Mouse (Mus musculus): ENCODE results near the gene Ano6. TPM values are rescaled to one million over a fixed set of nuclear protein-coding genes. Genes with fewer than 3 reads are reported as not detected.

Ano6 gene
- polyA plus RNA-seq, 1 experiment, result 38.7 TPM

DNA sequence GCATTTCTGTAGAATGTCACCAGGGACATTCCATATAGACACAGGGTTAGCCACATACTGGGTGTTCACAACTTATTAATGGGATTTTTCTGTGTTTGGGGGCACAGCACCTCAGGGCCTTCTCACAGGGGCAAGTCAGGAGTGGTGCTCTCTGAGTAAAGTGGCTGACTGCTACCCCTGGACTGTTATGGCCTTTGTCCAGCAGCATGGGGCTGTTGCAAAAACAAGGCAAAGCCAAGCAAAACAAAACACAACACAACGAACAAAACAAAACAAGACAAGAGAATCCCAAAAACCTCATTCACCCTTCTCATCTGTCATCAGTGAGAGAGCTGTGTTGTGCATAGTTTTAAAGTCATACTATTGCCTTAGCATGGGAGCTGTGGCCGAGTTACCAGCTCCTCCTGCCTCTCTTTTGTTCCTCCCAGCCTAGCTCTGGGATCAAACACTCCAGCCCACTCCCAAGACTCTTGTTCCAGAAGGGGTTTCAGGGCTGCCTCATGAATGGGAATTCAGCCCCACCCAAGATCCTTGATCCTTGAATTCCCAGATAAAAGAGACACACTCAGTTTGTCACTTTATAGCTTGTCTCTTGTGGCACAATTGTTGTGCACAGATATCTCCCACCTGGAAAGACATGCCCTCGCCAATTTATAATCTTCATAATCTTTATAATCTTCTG is 119.6 kb downstream of the Ano6 start:
- no peak for DNase-seq (ENCODE audit: low read depth, low spot score)
- WGBS, result 68% methylated on average over 3 of the region's 3 CpGs

- no peak for DNase-seq (ENCODE audit: low read depth, low spot score)
- 85% methylated on average over 3 of the region's 3 CpGs for WGBS
Measured at GRCm38 (mm10) chr15:95914963-95915362, 124.3 kb downstream of the Ano6 start.

- DNase-seq (ENCODE audit: low read depth, low spot score), result no peak
- WGBS, result 97% methylated on average over 3 of the region's 3 CpGs
Measured at GRCm38 (mm10) chr15:95915477-95915876, 124.8 kb downstream of the Ano6 start.

GRCm38 (mm10) chr15:95917330-95917729 is 126.7 kb downstream of the Ano6 start:
- 94% methylated on average over 3 of the region's 3 CpGs for WGBS
- no peak for DNase-seq (ENCODE audit: low read depth, low spot score)

- 28% methylated on average over 9 of the region's 9 CpGs for WGBS
- DNase-seq (ENCODE audit: low read depth, low spot score), result no peak
Measured at GRCm38 (mm10) chr15:95920047-95920446, 129.4 kb downstream of the Ano6 start.

- 68% methylated on average over 3 of the region's 3 CpGs for WGBS
- no peak for DNase-seq (ENCODE audit: low read depth, low spot score)
Measured at GRCm38 (mm10) chr15:95921072-95921471, 130.4 kb downstream of the Ano6 start.

DNA sequence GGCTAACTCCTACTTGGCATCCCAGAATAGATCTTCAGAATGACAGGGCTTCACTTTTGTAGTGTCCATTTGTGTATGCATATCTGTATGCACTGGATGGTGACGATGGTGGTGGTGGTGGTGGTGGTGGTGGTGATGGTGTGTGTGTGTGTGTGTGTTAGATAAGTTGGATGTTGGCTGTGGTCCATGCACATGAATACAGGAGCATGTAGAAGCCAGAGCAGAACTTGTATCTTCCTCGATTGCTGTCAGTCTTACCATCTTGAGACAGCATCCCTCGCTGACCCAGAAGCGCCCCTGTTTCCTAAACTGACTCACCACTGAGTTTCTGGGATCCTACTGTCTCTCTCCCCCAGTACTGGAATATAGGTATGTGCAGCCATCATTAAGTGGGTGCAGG is 131.0 kb downstream of the Ano6 start:
- WGBS, result 98% methylated on average over 4 of the region's 4 CpGs
- DNase-seq (ENCODE audit: low read depth, low spot score), result no peak

GRCm38 (mm10) chr15:95922558-95922957 is 131.9 kb downstream of the Ano6 start:
- no peak for DNase-seq (ENCODE audit: low read depth, low spot score)
- WGBS, result 93% methylated on average over 6 of the region's 6 CpGs

DNA sequence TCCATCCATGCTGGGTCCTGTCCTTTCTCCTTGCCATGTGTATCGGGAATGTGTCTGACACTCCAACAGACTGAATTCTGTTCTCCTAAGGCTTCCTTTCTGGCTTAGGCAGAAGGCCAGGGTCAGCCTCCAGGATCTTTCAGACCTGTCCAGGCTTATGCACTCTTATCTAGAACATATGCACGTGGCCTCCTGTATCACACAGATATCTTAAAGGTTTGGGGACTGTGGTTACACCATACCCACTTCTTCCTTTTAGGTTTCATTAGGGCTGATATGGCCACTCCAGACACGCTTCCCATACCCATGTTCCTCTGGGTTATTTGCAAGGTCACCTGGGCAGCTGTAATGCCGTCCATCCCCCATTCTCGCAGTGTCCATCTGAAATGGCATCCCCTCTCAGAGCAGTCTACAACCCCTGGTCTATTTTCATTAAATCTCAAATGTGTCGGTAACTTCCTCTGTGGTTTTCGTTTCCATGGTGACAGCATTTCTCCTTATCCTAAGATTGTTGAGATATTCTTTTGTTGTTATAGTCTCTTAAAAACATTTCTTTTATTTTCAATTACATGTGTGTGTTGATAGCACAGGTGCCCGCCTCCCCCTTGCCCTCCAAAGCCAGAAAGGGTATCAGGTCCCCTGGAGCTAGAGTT is 134.8 kb downstream of the Ano6 start:
- no peak for DNase-seq (ENCODE audit: low read depth, low spot score)
- WGBS, result 90% methylated on average over 8 of the region's 8 CpGs

DNA sequence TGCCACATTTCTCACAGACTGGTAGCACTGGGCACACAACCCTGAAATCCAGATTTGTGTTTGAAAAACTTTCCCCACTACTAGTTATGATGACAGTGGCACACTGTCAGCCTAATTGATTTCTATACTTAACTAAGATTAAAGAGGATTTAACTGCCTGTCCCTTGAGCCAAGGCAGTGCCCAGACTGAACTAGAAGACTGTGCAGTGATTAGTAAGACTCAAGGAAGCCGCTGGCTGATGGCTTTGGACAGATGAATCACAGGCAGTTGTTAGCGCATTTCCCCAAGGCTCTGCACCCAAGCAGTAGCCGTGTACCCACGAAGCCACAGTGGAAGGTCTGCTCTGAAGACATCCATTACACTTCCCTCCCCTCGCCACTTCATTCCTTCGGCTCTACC is 138.4 kb downstream of the Ano6 start:
- WGBS, result 93% methylated on average over 6 of the region's 6 CpGs
- DNase-seq (ENCODE audit: low read depth, low spot score), result no peak

DNA sequence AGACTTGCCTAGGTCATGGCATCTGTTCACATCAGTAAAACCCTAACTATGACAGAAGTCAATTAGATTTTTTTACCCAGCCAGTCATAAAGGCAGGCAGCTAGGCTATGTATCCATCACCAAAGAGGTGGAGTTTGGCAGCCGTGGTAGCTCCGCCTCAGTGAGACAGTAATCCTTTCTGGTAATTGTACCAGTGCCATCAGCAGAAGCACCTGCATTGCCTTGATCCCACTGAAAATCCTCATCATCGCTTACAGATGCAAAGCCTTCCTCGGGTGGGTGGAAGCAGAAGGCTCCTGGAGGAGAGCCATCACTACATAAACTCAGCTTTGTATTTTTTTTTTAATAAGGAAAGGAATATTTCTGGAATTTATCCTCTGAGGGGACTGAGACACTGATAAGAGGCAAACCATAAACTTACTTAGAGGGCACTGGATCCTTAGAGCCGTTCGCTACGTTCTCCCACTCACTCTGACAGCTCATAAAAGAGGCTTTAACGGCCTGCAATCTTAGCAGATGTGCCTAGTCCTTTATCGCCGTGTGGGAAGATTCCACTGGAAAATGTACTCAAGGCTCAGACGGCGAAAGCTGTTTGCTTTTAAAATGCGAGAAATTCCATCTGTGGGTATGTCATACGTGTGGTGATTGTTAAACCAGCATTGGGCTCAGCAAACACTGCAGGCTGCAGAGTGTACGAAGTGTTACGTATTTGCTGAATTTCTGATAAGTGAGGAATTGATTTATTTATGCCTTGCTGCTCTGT is 140.6 kb downstream of the Ano6 start:
- DNase-seq (ENCODE audit: low read depth, low spot score), result no peak
- 60% methylated on average over 16 of the region's 16 CpGs for WGBS

DNA sequence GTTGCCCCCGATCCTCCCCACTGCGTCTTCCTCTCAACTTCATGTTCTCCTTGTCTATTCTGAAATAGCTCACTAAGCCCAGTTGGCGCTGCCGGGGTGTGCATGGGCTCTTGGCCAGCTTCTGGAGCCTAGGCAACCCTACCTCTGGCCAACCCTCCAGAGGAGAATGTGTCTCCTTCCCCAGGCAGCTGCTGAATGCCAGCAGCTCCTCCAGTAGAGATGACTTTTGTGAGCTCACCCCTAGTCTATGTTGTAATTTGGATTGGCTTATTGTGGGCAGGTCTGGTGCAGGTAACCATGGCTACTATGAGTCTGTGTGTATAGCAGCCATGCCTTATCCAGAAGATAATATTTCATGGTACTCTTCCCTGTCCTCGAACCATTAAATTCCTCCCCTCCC is 141.7 kb downstream of the Ano6 start:
- 84% methylated on average over 5 of the region's 5 CpGs for WGBS
- DNase-seq (ENCODE audit: low read depth, low spot score), result no peak

DNA sequence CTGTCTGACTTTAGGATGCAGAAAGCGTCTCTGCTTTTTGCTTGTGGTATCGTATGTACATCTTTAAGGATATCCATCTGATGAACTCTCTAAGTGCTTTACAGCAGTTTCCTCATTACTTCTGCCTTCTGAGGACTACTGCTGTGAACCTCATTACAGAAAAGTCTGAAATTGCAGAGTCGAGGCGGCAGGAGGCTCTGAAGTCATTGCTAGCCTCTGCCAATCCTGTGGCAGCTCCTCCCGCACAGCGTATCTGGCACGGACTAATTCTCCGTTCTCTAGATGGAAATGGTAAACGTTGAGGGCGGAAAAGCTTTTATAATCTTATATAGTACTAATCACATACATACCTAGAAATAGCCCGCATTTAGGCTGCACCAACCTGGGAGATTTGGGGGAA is 144.5 kb downstream of the Ano6 start:
- WGBS, result 87% methylated on average over 11 of the region's 11 CpGs
- DNase-seq (ENCODE audit: low read depth, low spot score), result no peak

- no peak for DNase-seq (ENCODE audit: low read depth, low spot score)
- WGBS, result 46% methylated on average over 4 of the region's 4 CpGs
Measured at GRCm38 (mm10) chr15:95943470-95943869, 152.8 kb downstream of the Ano6 start.

DNA sequence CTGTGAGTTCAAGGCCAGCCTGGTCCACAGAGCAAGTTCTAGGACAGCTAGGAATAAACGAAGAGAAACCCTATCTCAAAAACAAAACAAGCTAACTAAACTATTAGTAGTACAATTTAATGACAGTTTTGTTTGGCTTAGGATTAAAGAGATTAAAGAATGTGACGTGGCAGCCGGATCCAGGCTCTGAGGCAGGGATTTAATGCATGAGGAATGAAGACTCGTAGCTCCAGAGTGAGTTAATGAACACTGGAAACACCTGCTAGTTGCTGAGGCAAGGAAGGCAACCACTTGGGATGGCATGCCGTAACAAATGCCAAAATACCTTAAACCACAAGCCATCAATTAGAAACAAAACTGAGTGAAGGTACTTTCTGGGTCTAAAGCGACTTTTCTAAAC is 153.7 kb downstream of the Ano6 start:
- no peak for DNase-seq (ENCODE audit: low read depth, low spot score)
- WGBS, result 83% methylated on average over 6 of the region's 6 CpGs

DNA sequence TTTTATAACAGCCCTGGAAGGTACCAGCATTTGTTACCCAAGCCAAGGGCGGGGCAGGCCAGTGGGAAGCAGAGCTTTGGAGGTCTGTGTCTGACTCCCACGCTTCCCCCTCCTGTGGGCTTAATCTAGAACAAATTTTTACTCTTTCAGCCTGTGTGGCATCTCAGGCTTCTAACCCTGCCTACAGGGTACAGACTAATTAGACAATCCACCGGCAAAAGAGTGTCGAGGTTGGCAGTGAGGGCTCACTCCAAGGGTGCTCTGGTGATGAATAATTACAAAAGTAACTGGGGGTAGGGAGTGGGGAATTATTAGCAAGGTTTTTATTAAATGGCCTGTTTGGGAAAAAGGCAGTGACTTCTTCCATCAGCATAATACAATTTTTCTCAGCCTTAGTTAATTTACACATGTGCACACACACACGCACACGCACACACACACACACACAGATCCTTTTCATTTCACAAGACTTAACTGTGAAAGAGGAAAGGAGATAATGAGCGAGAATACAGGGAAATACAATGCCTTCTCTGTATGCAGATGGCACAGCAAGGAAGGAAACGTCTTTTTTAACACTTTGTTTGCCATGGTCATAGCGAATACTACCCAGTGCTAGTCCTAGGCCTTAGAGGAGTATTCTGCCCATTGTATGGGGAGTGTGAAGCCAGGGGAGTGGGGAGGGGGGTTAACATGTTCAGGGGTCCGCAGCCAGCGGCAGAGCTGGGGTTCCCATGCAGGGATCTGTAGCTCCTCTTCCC is 155.5 kb downstream of the Ano6 start:
- 80% methylated on average over 11 of the region's 11 CpGs for WGBS
- no peak for DNase-seq (ENCODE audit: low read depth, low spot score)

DNA sequence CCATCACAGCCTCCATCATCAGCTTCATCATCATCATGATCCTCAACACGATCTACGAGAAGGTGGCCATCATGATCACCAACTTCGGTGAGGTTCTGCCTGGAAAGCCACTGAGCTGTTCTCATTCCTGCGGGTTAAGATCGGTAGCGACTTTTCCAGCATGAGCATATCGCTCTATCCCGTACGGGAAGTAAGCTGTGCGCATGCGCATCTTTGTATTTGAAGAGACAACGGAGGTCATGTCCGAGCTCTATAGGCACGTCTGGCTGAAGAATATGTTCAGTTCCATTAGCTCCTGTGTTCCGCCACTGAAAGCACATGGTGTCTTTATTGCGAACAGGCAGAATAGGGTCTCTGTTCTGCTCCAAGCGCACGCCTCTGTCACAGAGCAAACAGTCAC is 157.8 kb downstream of the Ano6 start:
- WGBS, result 96% methylated on average over 18 of the region's 18 CpGs
- no peak for DNase-seq (ENCODE audit: low read depth, low spot score)

DNA sequence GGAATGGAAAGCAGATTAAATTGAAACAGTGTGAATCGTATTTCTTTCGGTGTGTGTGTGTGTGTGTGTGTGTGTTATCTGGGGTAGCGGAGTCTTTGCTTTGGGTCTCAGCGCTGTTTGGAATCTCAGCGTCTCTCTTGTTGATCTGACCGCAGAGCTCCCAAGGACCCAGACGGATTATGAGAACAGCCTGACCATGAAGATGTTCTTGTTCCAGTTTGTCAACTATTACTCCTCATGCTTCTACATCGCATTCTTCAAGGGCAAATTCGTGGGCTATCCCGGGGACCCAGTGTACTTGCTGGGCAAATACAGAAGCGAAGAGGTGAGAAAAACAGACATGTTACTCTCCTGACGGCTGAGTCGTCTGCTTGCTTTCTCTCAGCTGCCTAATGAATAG is 158.7 kb downstream of the Ano6 start:
- no peak for DNase-seq (ENCODE audit: low read depth, low spot score)
- WGBS, result 94% methylated on average over 13 of the region's 13 CpGs

GRCm38 (mm10) chr15:95951497-95951896 is 160.9 kb downstream of the Ano6 start:
- DNase-seq (ENCODE audit: low read depth, low spot score), result no peak
- WGBS, result 56% methylated on average over 5 of the region's 5 CpGs

DNA sequence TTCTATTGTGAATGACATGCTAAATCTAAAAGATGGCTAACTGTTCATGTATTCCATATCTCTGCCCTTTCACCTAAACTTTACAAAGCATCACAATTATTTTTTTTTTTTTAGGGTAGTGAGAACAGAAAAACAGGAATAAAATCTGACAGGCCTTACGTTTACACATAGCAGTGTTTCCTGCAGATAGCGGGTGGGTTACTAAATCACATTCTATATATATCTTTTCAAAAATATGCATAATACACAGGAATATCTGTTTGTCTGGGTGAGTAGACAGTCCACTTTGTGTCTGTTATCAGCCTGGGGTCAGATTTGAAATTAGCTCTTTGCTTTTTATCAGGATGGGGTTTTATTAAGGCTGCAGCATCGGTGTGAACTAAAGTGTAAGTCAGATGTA is 166.0 kb downstream of the Ano6 start:
- WGBS, result 87% methylated on average over 3 of the region's 3 CpGs
- DNase-seq (ENCODE audit: low read depth, low spot score), result no peak

Measured in large intestine, adult 2 months (tissue).